Mouse (Mus musculus): ENCODE measurements around the gene Rad51ap2. TPM values are rescaled to one million over a fixed set of nuclear protein-coding genes. Genes with fewer than 3 reads are reported as not detected.
A peak's percentile ranks its signal among the peaks of the same experiment; 100 is the strongest.

The Rad51ap2 gene
- polyA plus RNA-seq, 1 experiment from 2014 or later: 0.62 TPM

DNA sequence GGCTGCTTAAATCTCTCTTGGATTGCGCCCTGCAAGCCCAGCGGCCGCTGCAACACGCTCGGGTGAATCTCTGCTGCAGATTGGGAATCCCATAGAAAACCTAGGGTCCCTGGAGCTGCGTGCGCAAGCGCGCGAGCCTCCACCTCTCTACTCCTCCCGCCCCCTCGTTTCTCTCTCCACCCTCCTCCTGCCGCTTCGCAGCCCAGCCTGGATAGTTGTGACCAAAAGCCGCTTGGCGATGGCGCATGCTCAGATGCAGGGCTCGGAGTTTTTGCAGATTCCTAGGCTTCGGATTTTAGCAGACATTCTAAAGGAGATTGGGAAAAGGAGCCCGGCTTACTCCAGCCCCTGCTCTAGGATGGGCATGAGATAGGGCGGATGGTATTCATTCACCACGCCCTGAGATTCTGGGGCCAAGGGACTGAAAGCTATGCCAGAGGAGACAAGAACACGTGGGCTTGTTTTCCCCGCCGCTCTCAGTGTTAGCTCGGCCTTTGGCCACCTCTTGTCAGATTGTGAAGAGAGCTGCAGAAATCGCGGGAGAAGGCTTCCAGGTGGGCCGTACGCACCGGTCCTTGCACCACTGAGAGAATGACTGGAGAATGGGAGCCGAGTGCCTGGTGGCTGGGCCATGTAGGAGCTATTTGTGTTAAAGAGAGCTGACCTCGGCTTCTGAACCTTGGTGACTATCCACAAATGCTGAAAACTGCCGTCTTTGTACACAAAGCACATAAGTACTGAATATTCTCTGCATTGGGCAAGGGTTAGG is 19.2 kb upstream of the Rad51ap2 start, which contains the start of gene Vsnl1:
Gene Vsnl1 (minus strand): TSS at position 117 of the 769 bp plus-strand sequence.
- H3K4me2 ChIP-seq (ENCODE audit: low read length): peak within 1 kb of the TSS; percentile 69
- H3K27me3 ChIP-seq (replicated peaks; ENCODE audit: control insufficient read depth, insufficient read depth, low read length): 0 out of 2 replicates have a peak, but pooled peaks cover 3% of the 10 kb centered on the region
- 2% methylated on average over 34 of the region's 34 CpGs for WGBS
- peak within 1 kb of the TSS; percentile 54 for H3K27ac ChIP-seq (ENCODE audit: low read length)
- peak; percentile 97 for ATAC-seq
- peak within 1 kb of the TSS; percentile 52 for H3K9ac ChIP-seq (replicated peaks; ENCODE audit: low read depth, low read length)
- no peaks in the 10 kb centered on the region for H3K9me3 ChIP-seq (ENCODE audit: control insufficient read depth, low read length)
- peak within 1 kb of the TSS; percentile 44 for H3K4me3 ChIP-seq (replicated peaks; ENCODE audit: low read length)
- peaks cover 18% of the 10 kb centered on the region for H3K4me1 ChIP-seq (replicated peaks; ENCODE audit: control insufficient read depth, insufficient read depth, low read length)
- no peaks in the 10 kb centered on the region for H3K36me3 ChIP-seq (ENCODE audit: control insufficient read depth, insufficient read depth)

DNA sequence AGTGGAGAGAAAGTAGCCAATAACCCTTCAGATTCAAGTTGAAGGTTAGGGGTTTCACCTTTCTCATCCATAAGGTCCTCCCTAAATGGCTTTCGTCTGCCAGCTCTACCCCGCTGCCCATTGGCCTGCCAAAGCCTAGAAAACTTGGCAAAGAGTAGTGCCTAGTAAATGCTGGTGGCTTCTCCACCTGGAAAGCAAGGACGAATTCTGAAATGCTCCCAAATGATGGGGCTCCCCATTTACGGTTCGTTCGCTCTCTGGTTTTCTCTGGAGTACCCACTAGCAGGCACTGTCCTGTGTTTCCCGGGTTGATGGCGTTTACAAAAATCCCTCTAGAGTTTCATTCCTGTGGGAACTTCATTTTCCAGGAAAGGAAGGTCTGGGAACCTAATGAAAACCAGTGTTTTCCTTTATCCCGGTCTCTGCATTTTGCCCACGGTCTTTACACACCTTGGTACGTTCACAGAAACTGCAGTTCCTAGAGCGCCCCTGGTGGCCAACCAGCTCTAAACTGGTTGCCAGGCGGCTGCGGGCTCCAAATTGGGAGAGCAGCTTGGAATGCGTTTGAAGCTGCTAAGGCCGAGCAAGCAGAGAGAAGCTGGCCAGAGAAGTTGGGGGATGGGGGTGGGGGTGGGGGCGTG is 18.5 kb upstream of the Rad51ap2 start:
- no peaks in the 10 kb centered on the region for H3K36me3 ChIP-seq (ENCODE audit: control insufficient read depth, insufficient read depth)
- H3K4me1 ChIP-seq (replicated peaks; ENCODE audit: control insufficient read depth, insufficient read depth, low read length): peaks cover 18% of the 10 kb centered on the region
- H3K27ac ChIP-seq (ENCODE audit: low read length): no peak overlapping the region
- peak; percentile 45 for ATAC-seq
- 0 out of 2 replicates have a peak, but pooled peaks cover 3% of the 10 kb centered on the region for H3K27me3 ChIP-seq (replicated peaks; ENCODE audit: control insufficient read depth, insufficient read depth, low read length)
- 16% methylated on average over 17 of the region's 17 CpGs for WGBS
- peak overlapping the region; percentile 52; the same call in 1 of the 2 replicates for H3K9ac ChIP-seq (replicated peaks; ENCODE audit: low read depth, low read length)
- peak overlapping the region; percentile 69 for H3K4me2 ChIP-seq (ENCODE audit: low read length)
- no peaks in the 10 kb centered on the region for H3K9me3 ChIP-seq (ENCODE audit: control insufficient read depth, low read length)
- peak overlapping the region; percentile 44 for H3K4me3 ChIP-seq (replicated peaks; ENCODE audit: low read length)

DNA sequence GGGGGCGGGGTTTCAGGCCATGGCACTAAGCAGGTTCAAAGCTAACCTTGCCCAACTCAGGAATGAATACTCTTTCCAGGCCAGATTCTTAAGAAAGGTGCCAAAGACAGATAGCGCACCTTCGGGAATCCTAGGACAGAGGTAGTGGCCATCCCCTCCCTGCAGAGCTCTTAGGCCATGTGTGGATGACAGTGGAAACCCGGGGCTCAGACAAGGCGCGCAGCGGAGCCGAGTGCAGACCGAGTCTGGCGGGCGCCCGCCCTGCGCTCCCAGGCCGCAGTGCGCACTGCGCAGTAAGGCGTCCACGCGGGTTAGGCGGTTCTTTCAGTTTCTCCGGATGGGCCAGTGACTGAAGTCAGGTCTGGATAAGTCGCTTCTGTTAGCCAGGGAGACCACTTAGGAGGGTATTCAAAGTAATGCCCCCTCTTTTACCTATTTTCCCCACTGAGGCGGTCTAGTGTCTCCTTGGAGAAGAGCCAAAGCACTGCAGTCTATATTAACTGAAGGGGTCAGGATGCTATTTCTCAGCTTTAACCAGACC is 17.9 kb upstream of the Rad51ap2 start:
- peak overlapping the region; percentile 44 for H3K4me3 ChIP-seq (replicated peaks; ENCODE audit: low read length)
- H3K9me3 ChIP-seq (ENCODE audit: control insufficient read depth, low read length): no peaks in the 10 kb centered on the region
- no peaks in the 10 kb centered on the region for H3K36me3 ChIP-seq (ENCODE audit: control insufficient read depth, insufficient read depth)
- H3K4me2 ChIP-seq (ENCODE audit: low read length): peak overlapping the region; percentile 69
- 0 out of 2 replicates have a peak, but pooled peaks cover 3% of the 10 kb centered on the region for H3K27me3 ChIP-seq (replicated peaks; ENCODE audit: control insufficient read depth, insufficient read depth, low read length)
- H3K9ac ChIP-seq (replicated peaks; ENCODE audit: low read depth, low read length): peak overlapping the region; percentile 32; the same call in 1 of the 2 replicates
- H3K27ac ChIP-seq (ENCODE audit: low read length): no peak overlapping the region
- WGBS: 25% methylated on average over 23 of the region's 23 CpGs
- no peak for ATAC-seq
- H3K4me1 ChIP-seq (replicated peaks; ENCODE audit: control insufficient read depth, insufficient read depth, low read length): peaks cover 18% of the 10 kb centered on the region

DNA sequence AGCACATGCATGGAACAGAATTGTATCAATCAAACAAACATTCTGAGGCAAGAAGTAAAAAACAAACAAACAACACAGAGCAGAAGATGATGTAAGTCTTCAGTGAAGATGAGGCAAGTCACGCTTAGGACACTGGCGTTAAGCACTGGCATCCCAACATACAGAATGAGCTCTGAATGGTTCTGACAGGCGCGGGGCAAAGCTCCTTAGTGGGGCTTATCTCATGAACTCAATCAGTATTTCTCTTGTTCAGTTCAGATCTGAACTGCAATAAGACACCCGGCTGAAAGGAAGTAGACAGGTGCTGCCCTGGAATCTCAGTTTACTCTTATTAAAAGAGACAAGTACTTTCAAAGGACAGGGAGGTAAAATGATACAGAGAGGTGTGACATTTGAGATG is 1.7 kb upstream of the Rad51ap2 start:
- Histone ChIP-seq H3K9ac (replicated peaks; ENCODE audit: low read depth, low read length) (no peak overlapping the region), H3K36me3 (ENCODE audit: control insufficient read depth, insufficient read depth) (no peaks in the 10 kb centered on the region), H3K4me1 (replicated peaks; ENCODE audit: control insufficient read depth, insufficient read depth, low read length) (0 out of 2 replicates have a peak, but pooled peaks cover 3% of the 10 kb centered on the region), H3K9me3 (ENCODE audit: control insufficient read depth, low read length) (no peaks in the 10 kb centered on the region), H3K4me2 (ENCODE audit: low read length) (no peak overlapping the region), H3K27ac (ENCODE audit: low read length) (no peak overlapping the region), H3K27me3 (replicated peaks; ENCODE audit: control insufficient read depth, insufficient read depth, low read length) (0 out of 2 replicates have a peak, but pooled peaks cover 2% of the 10 kb centered on the region), H3K4me3 (replicated peaks; ENCODE audit: low read length) (no peak overlapping the region)
- ATAC-seq: no peak
- WGBS: 74% methylated on average over 5 of the region's 5 CpGs

DNA sequence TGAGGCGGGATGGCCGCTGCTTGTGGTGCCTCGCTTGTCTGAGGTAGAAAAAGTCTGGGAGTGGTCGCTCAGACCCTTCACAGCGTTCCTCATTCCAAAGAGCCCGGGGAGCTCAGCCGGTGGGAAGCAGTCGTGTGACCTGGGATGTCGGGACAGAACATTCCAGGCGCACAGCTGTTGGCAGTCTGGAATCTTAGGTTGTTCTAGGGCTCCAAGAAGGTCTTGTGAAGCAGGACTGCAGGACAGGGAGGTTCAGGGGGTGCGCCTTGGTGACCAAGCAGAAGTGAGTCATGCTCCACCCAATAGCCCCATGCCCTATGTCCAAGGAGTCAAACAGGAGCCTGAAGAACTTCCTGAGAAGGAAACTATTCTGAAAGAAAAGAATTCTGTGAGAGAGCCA is 334 bp downstream of the Rad51ap2 start:
- H3K9ac ChIP-seq (replicated peaks; ENCODE audit: low read depth, low read length): peak overlapping the region; percentile 75
- no peak for ATAC-seq
- H3K27ac ChIP-seq (ENCODE audit: low read length): no peak overlapping the region
- H3K4me1 ChIP-seq (replicated peaks; ENCODE audit: control insufficient read depth, insufficient read depth, low read length): 0 out of 2 replicates have a peak, but pooled peaks cover 3% of the 10 kb centered on the region
- no peaks in the 10 kb centered on the region for H3K9me3 ChIP-seq (ENCODE audit: control insufficient read depth, low read length)
- 6% methylated on average over 11 of the region's 11 CpGs for WGBS
- peak overlapping the region; percentile 67 for H3K4me3 ChIP-seq (replicated peaks; ENCODE audit: low read length)
- H3K4me2 ChIP-seq (ENCODE audit: low read length): peak overlapping the region; percentile 89
- no peaks in the 10 kb centered on the region for H3K36me3 ChIP-seq (ENCODE audit: control insufficient read depth, insufficient read depth)
- 0 out of 2 replicates have a peak, but pooled peaks cover 2% of the 10 kb centered on the region for H3K27me3 ChIP-seq (replicated peaks; ENCODE audit: control insufficient read depth, insufficient read depth, low read length)

DNA sequence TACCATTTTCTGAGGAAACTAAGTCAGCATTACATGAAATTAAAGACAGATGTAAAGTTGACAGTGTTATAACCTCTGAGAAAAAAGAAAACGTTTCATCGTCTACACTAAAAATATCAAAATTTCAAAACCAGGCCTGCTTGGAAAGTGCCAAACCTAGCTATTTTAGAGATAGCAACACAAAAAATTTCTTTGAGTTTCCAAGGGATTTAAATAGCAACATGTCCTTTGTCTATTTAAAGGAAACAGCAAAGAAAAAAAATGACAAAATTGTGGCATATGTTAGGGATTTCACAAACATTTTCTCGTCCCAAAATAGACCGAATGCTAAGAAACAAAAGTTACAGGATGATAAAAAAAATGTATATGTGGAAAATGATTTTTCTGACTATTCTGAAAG is 753 bp downstream of the Rad51ap2 start:
- 80% methylated on average over 4 of the region's 4 CpGs for WGBS
- Histone ChIP-seq H3K4me2 (ENCODE audit: low read length) (peak overlapping the region; percentile 89), H3K4me1 (replicated peaks; ENCODE audit: control insufficient read depth, insufficient read depth, low read length) (0 out of 2 replicates have a peak, but pooled peaks cover 3% of the 10 kb centered on the region), H3K27ac (ENCODE audit: low read length) (no peak overlapping the region), H3K9ac (replicated peaks; ENCODE audit: low read depth, low read length) (no peak overlapping the region), H3K36me3 (ENCODE audit: control insufficient read depth, insufficient read depth) (no peaks in the 10 kb centered on the region), H3K27me3 (replicated peaks; ENCODE audit: control insufficient read depth, insufficient read depth, low read length) (0 out of 2 replicates have a peak, but pooled peaks cover 2% of the 10 kb centered on the region), H3K4me3 (replicated peaks; ENCODE audit: low read length) (no peak overlapping the region; the same call in 1 of the 2 replicates), H3K9me3 (ENCODE audit: control insufficient read depth, low read length) (no peaks in the 10 kb centered on the region)
- no peak for ATAC-seq

Other genes with a start within 250 kb of the Rad51ap2 start
- not detected in 2 replicates for gene Msgn1, start 247.1 kb upstream of the Rad51ap2 start, polyA plus RNA-seq (2015; fragmentation: Nextera tagmentation; extraction: Ambion mirVana)
- 3.7 and 5.9 TPM in 2 replicates for gene Gen1, start 190.3 kb upstream of the Rad51ap2 start, polyA plus RNA-seq (2015; fragmentation: Nextera tagmentation; extraction: Ambion mirVana)
- 112 and 123 TPM in 2 replicates for gene Smc6, start 190.2 kb upstream of the Rad51ap2 start, polyA plus RNA-seq (2015; fragmentation: Nextera tagmentation; extraction: Ambion mirVana)
- 17.7 and 34.5 TPM in 2 replicates for gene Vsnl1, start 19.5 kb upstream of the Rad51ap2 start, polyA plus RNA-seq (2015; fragmentation: Nextera tagmentation; extraction: Ambion mirVana)